Mouse (Mus musculus): Measurements from ENCODE around the gene Ppm1a.

Ppm1a gene

GRCm38 (mm10) chr12:72828846-72829556 lies 71.7 kb downstream of the Ppm1a start:
- no peak for DNase-seq

GRCm38 (mm10) chr12:72829777-72830176 lies 72.5 kb downstream of the Ppm1a start:
- DNase-seq = no peak

GRCm38 (mm10) chr12:72830317-72830716 lies 73.1 kb downstream of the Ppm1a start:
- DNase-seq = no peak

- DNase-seq = peak; percentile 5
These were observed 74.6 kb downstream of the Ppm1a start for GRCm38 (mm10) chr12:72831711-72832432.

GRCm38 (mm10) chr12:72834773-72835517 lies 77.7 kb downstream of the Ppm1a start:
- DNase-seq = peak; percentile 44

GRCm38 (mm10) chr12:72835518-72836015 lies 78.3 kb downstream of the Ppm1a start:
- no peak for DNase-seq

- no peak for DNase-seq
These were observed 80.0 kb downstream of the Ppm1a start for GRCm38 (mm10) chr12:72837302-72837701.

- no peak for DNase-seq
These were observed 84.2 kb downstream of the Ppm1a start for GRCm38 (mm10) chr12:72841500-72841899.

GRCm38 (mm10) chr12:72843135-72843534 lies 85.9 kb downstream of the Ppm1a start:
- DNase-seq = no peak

GRCm38 (mm10) chr12:72843555-72843954 lies 86.3 kb downstream of the Ppm1a start:
- no peak for DNase-seq

GRCm38 (mm10) chr12:72843973-72844620 lies 86.8 kb downstream of the Ppm1a start:
- DNase-seq = peak; percentile 69

- no peak for DNase-seq
These were observed 88.7 kb downstream of the Ppm1a start for GRCm38 (mm10) chr12:72845946-72846345.

GRCm38 (mm10) chr12:72847725-72848124 lies 90.5 kb downstream of the Ppm1a start:
- DNase-seq = no peak
